Mouse (Mus musculus): ENCODE results near the gene Gys1. TPM values are rescaled to one million over a fixed set of nuclear protein-coding genes. Genes with fewer than 3 reads are reported as not detected.
"Not testable (repeated sequence)": the region's sequence is repeated elsewhere in the genome, so short reads cannot be mapped to it uniquely, and the experiment has no call there.

Gys1 gene
- 28.7 and 30.7 TPM in 2 replicates for polyA plus RNA-seq (2014; fragmentation: Nextera tagmentation; extraction: Ambion mirVana)

- Histone ChIP-seq H3K9ac (replicated peaks; ENCODE audit: low read length) (peak within 1 kb of the TSS; percentile 88), H3K9me3 (replicated peaks; ENCODE audit: control insufficient read depth, low read length) (no peaks in the 10 kb centered on the region), H3K36me3 (replicated peaks; ENCODE audit: control insufficient read depth, insufficient read depth, low read depth, low read length) (peaks cover 2% of the 10 kb centered on the region), H3K27me3 (ENCODE audit: control insufficient read depth, insufficient read depth, low read length) (no peaks in the 10 kb centered on the region), H3K4me3 (ENCODE audit: low read depth, low read length) (peak within 1 kb of the TSS; percentile 85), H3K4me2 (ENCODE audit: low read depth, low read length) (peak within 1 kb of the TSS; percentile 95), H3K4me1 (ENCODE audit: control insufficient read depth, insufficient read depth, low read length) (peaks cover 14% of the 10 kb centered on the region), H3K27ac (replicated peaks; ENCODE audit: low read depth, low read length) (peak within 1 kb of the TSS; percentile 80)
- peak; percentile 100 for DNase-seq (ENCODE audit: low spot score)
- under 1% methylated on average over 45 of the region's 45 CpGs for WGBS
- ATAC-seq (replicated peaks; ENCODE audit: insufficient number of reproducible peaks, low FRiP score, low TSS enrichment, low read depth), result peak; percentile 94
Measured at GRCm38 (mm10) chr7:45434203-45435015, at the start of gene Gys1. Gys1 (plus strand) TSS chr7:45434844.

GRCm38 (mm10) chr7:45386077-45386476 lies 48.6 kb upstream of the Gys1 start:
- ATAC-seq (replicated peaks; ENCODE audit: insufficient number of reproducible peaks, low FRiP score, low TSS enrichment, low read depth) (no peak), DNase-seq (ENCODE audit: low spot score) (peak; percentile 45)
- WGBS, result 78% methylated on average over 3 of the region's 3 CpGs
- no peak overlapping the region for H3K4me3 ChIP-seq (ENCODE audit: low read depth, low read length)
- H3K27me3 ChIP-seq (ENCODE audit: control insufficient read depth, insufficient read depth, low read length), result no peaks in the 10 kb centered on the region
- no peak overlapping the region for H3K27ac ChIP-seq (replicated peaks; ENCODE audit: low read depth, low read length)
- H3K4me1 ChIP-seq (ENCODE audit: control insufficient read depth, insufficient read depth, low read length), result no peaks in the 10 kb centered on the region
- no peak overlapping the region for H3K4me2 ChIP-seq (ENCODE audit: low read depth, low read length)
- H3K9me3 ChIP-seq (replicated peaks; ENCODE audit: control insufficient read depth, low read length), result no peaks in the 10 kb centered on the region
- H3K36me3 ChIP-seq (replicated peaks; ENCODE audit: control insufficient read depth, insufficient read depth, low read depth, low read length), result peaks cover 36% of the 10 kb centered on the region
- no peak overlapping the region for H3K9ac ChIP-seq (replicated peaks; ENCODE audit: low read length)

GRCm38 (mm10) chr7:45395129-45395541 lies 39.5 kb upstream of the Gys1 start:
- Histone ChIP-seq H3K4me3 (ENCODE audit: low read depth, low read length) (peak overlapping the region; percentile 62), H3K9me3 (replicated peaks; ENCODE audit: control insufficient read depth, low read length) (no peaks in the 10 kb centered on the region), H3K9ac (replicated peaks; ENCODE audit: low read length) (peak overlapping the region; percentile 82), H3K27ac (replicated peaks; ENCODE audit: low read depth, low read length) (peak overlapping the region; percentile 97), H3K4me2 (ENCODE audit: low read depth, low read length) (peak overlapping the region; percentile 86), H3K4me1 (ENCODE audit: control insufficient read depth, insufficient read depth, low read length) (no peaks in the 10 kb centered on the region), H3K27me3 (ENCODE audit: control insufficient read depth, insufficient read depth, low read length) (no peaks in the 10 kb centered on the region), H3K36me3 (replicated peaks; ENCODE audit: control insufficient read depth, insufficient read depth, low read depth, low read length) (peaks cover 3% of the 10 kb centered on the region)
- peak; percentile 67 for ATAC-seq (replicated peaks; ENCODE audit: insufficient number of reproducible peaks, low FRiP score, low TSS enrichment, low read depth)
- DNase-seq (ENCODE audit: low spot score), result peak; percentile 85
- WGBS, result 0% methylated on average over 20 of the region's 20 CpGs

- Histone ChIP-seq H3K27ac (replicated peaks; ENCODE audit: low read depth, low read length) (peak within 1 kb of the TSS; percentile 97), H3K4me3 (ENCODE audit: low read depth, low read length) (peak within 1 kb of the TSS; percentile 62), H3K36me3 (replicated peaks; ENCODE audit: control insufficient read depth, insufficient read depth, low read depth, low read length) (peaks cover 3% of the 10 kb centered on the region), H3K9me3 (replicated peaks; ENCODE audit: control insufficient read depth, low read length) (no peaks in the 10 kb centered on the region), H3K4me1 (ENCODE audit: control insufficient read depth, insufficient read depth, low read length) (no peaks in the 10 kb centered on the region), H3K4me2 (ENCODE audit: low read depth, low read length) (peak within 1 kb of the TSS; percentile 86), H3K27me3 (ENCODE audit: control insufficient read depth, insufficient read depth, low read length) (no peaks in the 10 kb centered on the region), H3K9ac (replicated peaks; ENCODE audit: low read length) (peak within 1 kb of the TSS; percentile 82)
- under 1% methylated on average over 60 of the region's 60 CpGs for WGBS
- ATAC-seq (replicated peaks; ENCODE audit: insufficient number of reproducible peaks, low FRiP score, low TSS enrichment, low read depth) (peak; percentile 96), DNase-seq (ENCODE audit: low spot score) (peak; percentile 100)
Measured at GRCm38 (mm10) chr7:45395578-45396336, 38.9 kb upstream of the Gys1 start, which contains the start of gene Snrnp70. Snrnp70 (minus strand) TSS chr7:45395742.

- not testable (repeated sequence) for H3K4me3 ChIP-seq (ENCODE audit: low read depth, low read length); H3K9me3 ChIP-seq (replicated peaks; ENCODE audit: control insufficient read depth, low read length); H3K4me1 ChIP-seq (ENCODE audit: control insufficient read depth, insufficient read depth, low read length); ATAC-seq (replicated peaks; ENCODE audit: insufficient number of reproducible peaks, low FRiP score, low TSS enrichment, low read depth); H3K4me2 ChIP-seq (ENCODE audit: low read depth, low read length); H3K27ac ChIP-seq (replicated peaks; ENCODE audit: low read depth, low read length); H3K27me3 ChIP-seq (ENCODE audit: control insufficient read depth, insufficient read depth, low read length); H3K9ac ChIP-seq (replicated peaks; ENCODE audit: low read length); H3K36me3 ChIP-seq (replicated peaks; ENCODE audit: control insufficient read depth, insufficient read depth, low read depth, low read length); DNase-seq (ENCODE audit: low spot score)
- WGBS, result 4% methylated on average over 3 of the region's 3 CpGs
Measured at GRCm38 (mm10) chr7:45396337-45396775, 38.3 kb upstream of the Gys1 start.

- no peak overlapping the region for H3K27ac ChIP-seq (replicated peaks; ENCODE audit: low read depth, low read length)
- no peaks in the 10 kb centered on the region for H3K9me3 ChIP-seq (replicated peaks; ENCODE audit: control insufficient read depth, low read length)
- H3K4me3 ChIP-seq (ENCODE audit: low read depth, low read length), result no peak overlapping the region
- H3K36me3 ChIP-seq (replicated peaks; ENCODE audit: control insufficient read depth, insufficient read depth, low read depth, low read length), result peaks cover 3% of the 10 kb centered on the region
- H3K4me2 ChIP-seq (ENCODE audit: low read depth, low read length), result no peak overlapping the region
- H3K4me1 ChIP-seq (ENCODE audit: control insufficient read depth, insufficient read depth, low read length), result no peaks in the 10 kb centered on the region
- no peak for DNase-seq (ENCODE audit: low spot score)
- H3K9ac ChIP-seq (replicated peaks; ENCODE audit: low read length), result no peak overlapping the region
- WGBS, result 83% methylated on average over 2 of the region's 2 CpGs
- no peaks in the 10 kb centered on the region for H3K27me3 ChIP-seq (ENCODE audit: control insufficient read depth, insufficient read depth, low read length)
- no peak for ATAC-seq (replicated peaks; ENCODE audit: insufficient number of reproducible peaks, low FRiP score, low TSS enrichment, low read depth)
Measured at GRCm38 (mm10) chr7:45396787-45397186, 37.9 kb upstream of the Gys1 start.

- whole genome bisulfite sequencing, result 68% methylated on average over 10 of the region's 10 CpGs
- H3K36me3 ChIP-seq (replicated peaks; ENCODE audit: control insufficient read depth, insufficient read depth, low read depth, low read length), result no peaks in the 10 kb centered on the region
- H3K9ac ChIP-seq (replicated peaks; ENCODE audit: low read length), result no peak overlapping the region
- peaks cover 3% of the 10 kb centered on the region for H3K4me1 ChIP-seq (ENCODE audit: control insufficient read depth, insufficient read depth, low read length)
- no peak overlapping the region for H3K27ac ChIP-seq (replicated peaks; ENCODE audit: low read depth, low read length)
- no peak for ATAC-seq (replicated peaks; ENCODE audit: insufficient number of reproducible peaks, low FRiP score, low TSS enrichment, low read depth)
- no peak overlapping the region for H3K4me2 ChIP-seq (ENCODE audit: low read depth, low read length)
- H3K9me3 ChIP-seq (replicated peaks; ENCODE audit: control insufficient read depth, low read length), result no peaks in the 10 kb centered on the region
- peaks cover 15% of the 10 kb centered on the region for H3K27me3 ChIP-seq (ENCODE audit: control insufficient read depth, insufficient read depth, low read length)
- no peak for DNase-seq (ENCODE audit: low spot score)
- no peak overlapping the region for H3K4me3 ChIP-seq (ENCODE audit: low read depth, low read length)
Measured at GRCm38 (mm10) chr7:45401521-45402085, 33.0 kb upstream of the Gys1 start.

Measured in embryonic facial prominence, embryonic 11.5 days (tissue).